Mouse (Mus musculus): ENCODE data around the gene Apol9b. TPM values are rescaled to one million over a fixed set of nuclear protein-coding genes. Genes with fewer than 3 reads are reported as not detected.

Apol9b gene
- total RNA-seq, 2 experiments from 2014 or later = 0.66 to 1.6 TPM

- no peak for DNase-seq (ENCODE audit: low spot score in 2 of 2)
Observed at GRCm38 (mm10) chr15:77774303-77774702, 45.5 kb downstream of the Apol9b start.

- DNase-seq (ENCODE audit: low spot score in 2 of 2) = peak; percentile 80 to 82
Observed at GRCm38 (mm10) chr15:77775186-77775963, 46.5 kb downstream of the Apol9b start.

GRCm38 (mm10) chr15:77782449-77783014 lies 53.7 kb downstream of the Apol9b start:
- peak in 1 of 2 experiments; percentile 34 for DNase-seq (ENCODE audit: low spot score in 2 of 2)

- no peak for DNase-seq (ENCODE audit: low spot score in 2 of 2)
Observed at GRCm38 (mm10) chr15:77784039-77784824, 55.4 kb downstream of the Apol9b start.

- no peak for DNase-seq (ENCODE audit: low spot score in 2 of 2)
Observed at GRCm38 (mm10) chr15:77785807-77786206, 57.0 kb downstream of the Apol9b start.

Other genes with a start within 250 kb of the Apol9b start
- gene Apol11a, start 220.8 kb upstream of the Apol9b start, total RNA-seq (2021) = under 1 TPM; 0.16 to 0.17 TPM
- not detected for gene Apol7c, start 195.7 kb upstream of the Apol9b start, total RNA-seq (2021)
- not detected for gene 1700025B11Rik, start 167.1 kb upstream of the Apol9b start, total RNA-seq (2021)
- under 1 TPM; 0.20 to 0.96 TPM for gene Apol10b, start 132.9 kb upstream of the Apol9b start, total RNA-seq (2021)
- not detected for gene Gm36245, start 129.8 kb upstream of the Apol9b start, total RNA-seq (2021)
- 1 to 10 TPM in 1 of 2 experiments, under 1 TPM in 1; 0.76 to 1.1 TPM for gene Apol11b, start 85.8 kb upstream of the Apol9b start, total RNA-seq (2021)
- gene Apol7e, start 30.2 kb upstream of the Apol9b start, total RNA-seq (2021) = under 1 TPM in 1 of 2 experiments, not detected in 1; 0.19 TPM
- gene Apol8, start 28.0 kb downstream of the Apol9b start, total RNA-seq (2021) = not detected
- gene Myh9, start 113.1 kb downstream of the Apol9b start, total RNA-seq (2021) = 100 to 1,000 TPM; 270 to 287 TPM
- gene Txn2, start 200.0 kb downstream of the Apol9b start, total RNA-seq (2021) = 100 to 1,000 TPM; 544 to 611 TPM
- gene Foxred2, start 227.7 kb downstream of the Apol9b start, total RNA-seq (2021) = 1 to 10 TPM; 2.8 to 3.5 TPM
- gene Eif3d, start 241.8 kb downstream of the Apol9b start, total RNA-seq (2021) = 100 to 1,000 TPM; 149 to 156 TPM